Mouse (Mus musculus): ENCODE measurements around the gene Ubxn6. TPM values are rescaled to one million over a fixed set of nuclear protein-coding genes. Genes with fewer than 3 reads are reported as not detected.

Gene Ubxn6
- polyA plus RNA-seq (2015; fragmentation: Illumina TruSeq; extraction: RNeasy Lipid Tissue Mini Kit (QIAGEN cat#74804); ENCODE audit: insufficient read depth, low replicate concordance), result 30.8 TPM

GRCm38 (mm10) chr17:56074827-56075208 is at the start of gene Ubxn6:
TSS of gene Ubxn6 (minus strand) at chr17:56075028.

GRCm38 (mm10) chr17:56121826-56122225 is 47.0 kb upstream of the Ubxn6 start, which contains the start of gene Lrg1:
TSS of gene Lrg1 (minus strand) at chr17:56122001.

DNA sequence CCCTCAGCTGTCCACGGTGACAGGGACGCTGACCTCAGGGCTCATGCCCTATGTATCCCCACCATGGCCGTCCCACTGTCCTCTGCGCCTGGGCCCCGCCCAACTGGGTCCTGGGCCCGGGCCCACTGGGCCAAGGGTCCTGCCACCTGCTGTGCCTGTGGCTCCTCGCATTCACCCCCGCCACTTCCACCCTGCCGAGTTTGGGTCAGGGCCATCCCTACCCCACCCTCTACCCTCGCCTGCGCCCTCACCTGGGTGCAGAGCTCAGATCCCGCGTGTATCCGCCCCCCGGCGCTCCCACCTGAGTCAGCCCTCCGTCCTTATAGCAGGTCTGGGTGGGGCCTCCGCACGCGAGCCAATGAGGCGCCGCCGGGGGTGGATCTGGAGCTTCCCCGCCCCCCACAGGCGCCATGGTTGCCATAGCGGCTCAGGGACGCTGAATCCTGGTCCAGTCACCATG is 42.5 kb upstream of the Ubxn6 start, which contains the start of gene Plin5:
Plin5 (minus strand) TSS at position 346 of the 460 bp plus-strand sequence.

DNA sequence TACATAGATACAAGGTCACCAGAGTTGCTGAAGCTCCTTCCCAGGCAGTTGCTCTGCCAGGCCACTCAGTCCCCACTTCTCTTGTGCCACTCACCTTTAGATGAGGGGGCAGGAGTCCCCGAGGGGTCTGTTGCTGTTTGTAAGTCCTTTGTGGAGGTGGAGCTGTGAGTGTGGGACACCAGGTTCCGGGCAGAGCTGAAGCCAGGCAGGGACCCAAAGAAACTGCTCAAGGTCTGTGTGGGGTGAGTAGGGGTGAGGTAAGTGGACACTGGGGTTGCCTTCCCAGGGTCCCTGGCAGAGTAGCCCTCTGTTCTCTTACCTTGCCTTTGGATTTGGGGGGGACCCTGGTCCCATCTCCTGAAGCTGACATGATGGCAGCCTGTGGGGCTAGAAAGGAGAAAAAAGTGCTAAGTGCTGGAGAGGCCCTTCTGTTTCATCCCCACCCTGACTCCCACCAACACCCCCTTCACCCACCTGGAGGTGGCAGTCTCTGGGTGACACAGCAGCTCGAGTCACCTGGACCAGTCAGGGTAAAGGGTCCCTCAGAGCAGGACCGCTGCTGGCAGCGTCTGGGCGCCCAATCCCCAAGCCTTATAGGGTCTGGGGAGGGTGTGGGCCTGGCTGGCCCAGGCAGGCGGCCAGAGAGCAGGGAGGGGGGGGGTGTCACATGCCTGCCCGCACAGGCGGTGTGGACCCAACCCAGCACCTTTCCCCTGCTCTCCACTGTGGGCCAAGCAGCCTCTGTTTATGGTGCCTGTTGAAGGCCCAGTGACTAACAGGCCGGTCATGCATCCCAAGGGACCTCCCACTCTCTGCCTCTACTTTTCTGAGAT is 34.6 kb upstream of the Ubxn6 start, which contains the start of gene Plin4:
Plin4 (minus strand) TSS at position 585 of the 833 bp plus-strand sequence.

GRCm38 (mm10) chr17:56078880-56079795 is 4.3 kb upstream of the Ubxn6 start, which contains the start of gene Hdgfl2:
TSS of gene Hdgfl2 (plus strand) at chr17:56079634.

GRCm38 (mm10) chr17:56040030-56040856 is 34.6 kb downstream of the Ubxn6 start, which contains the start of gene Chaf1a:
TSS of gene Chaf1a (plus strand) at chr17:56040439.

GRCm38 (mm10) chr17:56036176-56036900 is 38.5 kb downstream of the Ubxn6 start, which contains the start of gene Sh3gl1:
TSS of gene Sh3gl1 (minus strand) at chr17:56036635.

Other genes starting within 250 kb of the Ubxn6 start
- gene Zfp119a, start 196.1 kb downstream of the Ubxn6 start, polyA plus RNA-seq (2015; fragmentation: Illumina TruSeq; extraction: RNeasy Lipid Tissue Mini Kit (QIAGEN cat#74804); ENCODE audit: insufficient read depth, low replicate concordance), result 9.9 TPM
- gene Zfp959, start 182.9 kb downstream of the Ubxn6 start, polyA plus RNA-seq (2015; fragmentation: Illumina TruSeq; extraction: RNeasy Lipid Tissue Mini Kit (QIAGEN cat#74804); ENCODE audit: insufficient read depth, low replicate concordance), result 42.3 TPM
- gene Zfp119b, start 125.5 kb downstream of the Ubxn6 start, polyA plus RNA-seq (2015; fragmentation: Illumina TruSeq; extraction: RNeasy Lipid Tissue Mini Kit (QIAGEN cat#74804); ENCODE audit: insufficient read depth, low replicate concordance), result 12.5 TPM
- 13.5 TPM for gene Ebi3, start 122.4 kb downstream of the Ubxn6 start, polyA plus RNA-seq (2015; fragmentation: Illumina TruSeq; extraction: RNeasy Lipid Tissue Mini Kit (QIAGEN cat#74804); ENCODE audit: insufficient read depth, low replicate concordance)
- 8.8 TPM for gene Yju2, start 115.9 kb downstream of the Ubxn6 start, polyA plus RNA-seq (2015; fragmentation: Illumina TruSeq; extraction: RNeasy Lipid Tissue Mini Kit (QIAGEN cat#74804); ENCODE audit: insufficient read depth, low replicate concordance)
- not detected for gene Shd, start 104.6 kb downstream of the Ubxn6 start, polyA plus RNA-seq (2015; fragmentation: Illumina TruSeq; extraction: RNeasy Lipid Tissue Mini Kit (QIAGEN cat#74804); ENCODE audit: insufficient read depth, low replicate concordance)
- not detected for gene Fsd1, start 88.5 kb downstream of the Ubxn6 start, polyA plus RNA-seq (2015; fragmentation: Illumina TruSeq; extraction: RNeasy Lipid Tissue Mini Kit (QIAGEN cat#74804); ENCODE audit: insufficient read depth, low replicate concordance)
- gene Stap2, start 69.4 kb downstream of the Ubxn6 start, polyA plus RNA-seq (2015; fragmentation: Illumina TruSeq; extraction: RNeasy Lipid Tissue Mini Kit (QIAGEN cat#74804); ENCODE audit: insufficient read depth, low replicate concordance), result 12.9 TPM
- gene Mpnd, start 69.3 kb downstream of the Ubxn6 start, polyA plus RNA-seq (2015; fragmentation: Illumina TruSeq; extraction: RNeasy Lipid Tissue Mini Kit (QIAGEN cat#74804); ENCODE audit: insufficient read depth, low replicate concordance), result 21.5 TPM
- gene Sh3gl1, start 38.4 kb downstream of the Ubxn6 start, polyA plus RNA-seq (2015; fragmentation: Illumina TruSeq; extraction: RNeasy Lipid Tissue Mini Kit (QIAGEN cat#74804); ENCODE audit: insufficient read depth, low replicate concordance), result 21.0 TPM
- 5.2 TPM for gene Chaf1a, start 34.6 kb downstream of the Ubxn6 start, polyA plus RNA-seq (2015; fragmentation: Illumina TruSeq; extraction: RNeasy Lipid Tissue Mini Kit (QIAGEN cat#74804); ENCODE audit: insufficient read depth, low replicate concordance)
- gene Hdgfl2, start 4.6 kb upstream of the Ubxn6 start, polyA plus RNA-seq (2015; fragmentation: Illumina TruSeq; extraction: RNeasy Lipid Tissue Mini Kit (QIAGEN cat#74804); ENCODE audit: insufficient read depth, low replicate concordance), result 31.1 TPM
- gene Plin4, start 34.8 kb upstream of the Ubxn6 start, polyA plus RNA-seq (2015; fragmentation: Illumina TruSeq; extraction: RNeasy Lipid Tissue Mini Kit (QIAGEN cat#74804); ENCODE audit: insufficient read depth, low replicate concordance), result 0.64 TPM
- 0.11 TPM for gene Plin5, start 42.6 kb upstream of the Ubxn6 start, polyA plus RNA-seq (2015; fragmentation: Illumina TruSeq; extraction: RNeasy Lipid Tissue Mini Kit (QIAGEN cat#74804); ENCODE audit: insufficient read depth, low replicate concordance)
- 2.1 TPM for gene Lrg1, start 47.0 kb upstream of the Ubxn6 start, polyA plus RNA-seq (2015; fragmentation: Illumina TruSeq; extraction: RNeasy Lipid Tissue Mini Kit (QIAGEN cat#74804); ENCODE audit: insufficient read depth, low replicate concordance)
- gene Sema6b, start 65.3 kb upstream of the Ubxn6 start, polyA plus RNA-seq (2015; fragmentation: Illumina TruSeq; extraction: RNeasy Lipid Tissue Mini Kit (QIAGEN cat#74804); ENCODE audit: insufficient read depth, low replicate concordance), result 0.68 TPM
- 4.4 TPM for gene Tnfaip8l1, start 87.4 kb upstream of the Ubxn6 start, polyA plus RNA-seq (2015; fragmentation: Illumina TruSeq; extraction: RNeasy Lipid Tissue Mini Kit (QIAGEN cat#74804); ENCODE audit: insufficient read depth, low replicate concordance)
- gene Mydgf, start 108.9 kb upstream of the Ubxn6 start, polyA plus RNA-seq (2015; fragmentation: Illumina TruSeq; extraction: RNeasy Lipid Tissue Mini Kit (QIAGEN cat#74804); ENCODE audit: insufficient read depth, low replicate concordance), result 20.5 TPM
- gene Dpp9, start 143.9 kb upstream of the Ubxn6 start, polyA plus RNA-seq (2015; fragmentation: Illumina TruSeq; extraction: RNeasy Lipid Tissue Mini Kit (QIAGEN cat#74804); ENCODE audit: insufficient read depth, low replicate concordance), result 9.1 TPM
- gene Fem1a, start 181.8 kb upstream of the Ubxn6 start, polyA plus RNA-seq (2015; fragmentation: Illumina TruSeq; extraction: RNeasy Lipid Tissue Mini Kit (QIAGEN cat#74804); ENCODE audit: insufficient read depth, low replicate concordance), result 16.3 TPM
- 9.6 TPM for gene Ticam1, start 201.8 kb upstream of the Ubxn6 start, polyA plus RNA-seq (2015; fragmentation: Illumina TruSeq; extraction: RNeasy Lipid Tissue Mini Kit (QIAGEN cat#74804); ENCODE audit: insufficient read depth, low replicate concordance)
- gene Plin3, start 217.8 kb upstream of the Ubxn6 start, polyA plus RNA-seq (2015; fragmentation: Illumina TruSeq; extraction: RNeasy Lipid Tissue Mini Kit (QIAGEN cat#74804); ENCODE audit: insufficient read depth, low replicate concordance), result 8.6 TPM
- not detected for gene Arrdc5, start 225.3 kb upstream of the Ubxn6 start, polyA plus RNA-seq (2015; fragmentation: Illumina TruSeq; extraction: RNeasy Lipid Tissue Mini Kit (QIAGEN cat#74804); ENCODE audit: insufficient read depth, low replicate concordance)
- 15.7 TPM for gene Uhrf1, start 228.3 kb upstream of the Ubxn6 start, polyA plus RNA-seq (2015; fragmentation: Illumina TruSeq; extraction: RNeasy Lipid Tissue Mini Kit (QIAGEN cat#74804); ENCODE audit: insufficient read depth, low replicate concordance)